Mouse (Mus musculus): ENCODE results near the gene Hba-a2. TPM values are rescaled to one million over a fixed set of nuclear protein-coding genes. Genes with fewer than 3 reads are reported as not detected.

Hba-a2 gene
- polyA plus RNA-seq, 1 experiment from 2014 or later: not detected

- ChIA-PET CTCF (interaction anchor here (0.9 to 2.2 kb wide), 9 partner anchors 9 to 142 kb away, joined by 3 to 14 read pairs (median 5); no protein-coding TSS in a partner anchor), POLR2A (no interaction called here)
- peak; percentile 85 for TF ChIP-seq CTCF (IDR thresholded peaks at IDR 0.05)
- ATAC-seq (peak; percentile 59), DNase-seq (ENCODE audit: low read depth, low spot score) (no peak)
- in situ Hi-C loops (cut with MboI; ENCODE audit: low pct_unique_long_range_greater_than_20kb): no loop called here
- peaks cover 31% of the 10 kb centered on the region for H3K27me3 ChIP-seq
Measured at GRCm38 (mm10) chr11:32324609-32325008, 28.3 kb downstream of the Hba-a2 start.

- DNase-seq (ENCODE audit: low read depth, low spot score): no peak
- POLR2A ChIA-PET: interaction anchor here (0.6 to 0.7 kb wide), 2 partner anchors 18 to 55 kb away, joined by 3 to 4 read pairs; partner anchors contain the start of gene Hba-x
- in situ Hi-C loops (cut with MboI; ENCODE audit: low pct_unique_long_range_greater_than_20kb): no loop called here
Measured at GRCm38 (mm10) chr11:32331075-32331474, 34.8 kb downstream of the Hba-a2 start.

GRCm38 (mm10) chr11:32331861-32332260 is 35.6 kb downstream of the Hba-a2 start:
- DNase-seq (ENCODE audit: low read depth, low spot score) (no peak), ATAC-seq (no peak)
- CTCF ChIA-PET: no interaction called here
- peaks cover 10% of the 10 kb centered on the region for H3K27me3 ChIP-seq
- no peak for TF ChIP-seq CTCF (IDR thresholded peaks at IDR 0.05)
- POLR2A ChIA-PET: no interaction called here
- in situ Hi-C loops (cut with MboI; ENCODE audit: low pct_unique_long_range_greater_than_20kb): no loop called here

More at GRCm38 (mm10) chr11:32331075-32331474, 34.8 kb downstream of the Hba-a2 start:
- CTCF ChIA-PET: interaction anchor here (1.3 to 1.5 kb wide), 2 partner anchors 10 to 11 kb away, joined by 3 to 4 read pairs; no protein-coding TSS in a partner anchor
- no peak for TF ChIP-seq CTCF (IDR thresholded peaks at IDR 0.05)
- ATAC-seq: no peak
- H3K27me3 ChIP-seq: peaks cover 17% of the 10 kb centered on the region

- no peak for TF ChIP-seq CTCF (IDR thresholded peaks at IDR 0.05)
- in situ Hi-C loops (cut with MboI; ENCODE audit: low pct_unique_long_range_greater_than_20kb): no loop called here
- H3K27me3 ChIP-seq: peaks cover 7% of the 10 kb centered on the region
- POLR2A ChIA-PET: no interaction called here
- DNase-seq (ENCODE audit: low read depth, low spot score) (no peak), ATAC-seq (no peak)
- CTCF ChIA-PET: interaction anchor here (1.3 to 2.8 kb wide), 3 partner anchors 9 to 12 kb away, joined by 5 to 14 read pairs (median 9); no protein-coding TSS in a partner anchor
Measured at GRCm38 (mm10) chr11:32333235-32333634, 36.9 kb downstream of the Hba-a2 start.

GRCm38 (mm10) chr11:32336435-32336907 is 40.2 kb downstream of the Hba-a2 start:
- CTCF ChIA-PET: interaction anchor here (2.2 kb wide), 1 partner anchor 12 kb away, joined by 6 read pairs; no protein-coding TSS in a partner anchor
- POLR2A ChIA-PET: no interaction called here
- DNase-seq (ENCODE audit: low read depth, low spot score): no peak
- peaks cover 4% of the 10 kb centered on the region for H3K27me3 ChIP-seq
- TF ChIP-seq CTCF (IDR thresholded peaks at IDR 0.05): no peak
- ATAC-seq: no peak
- in situ Hi-C loops (cut with MboI; ENCODE audit: low pct_unique_long_range_greater_than_20kb): no loop called here

GRCm38 (mm10) chr11:32339131-32339531 is 42.8 kb downstream of the Hba-a2 start:
- in situ Hi-C loops (cut with MboI; ENCODE audit: low pct_unique_long_range_greater_than_20kb): no loop called here
- DNase-seq (ENCODE audit: low read depth, low spot score): no peak
- no peaks in the 10 kb centered on the region for H3K27me3 ChIP-seq
- ChIA-PET POLR2A (no interaction called here), CTCF (no interaction called here)
- TF ChIP-seq CTCF (IDR thresholded peaks at IDR 0.05): no peak
- no peak for ATAC-seq

GRCm38 (mm10) chr11:32340476-32341473 is 44.5 kb downstream of the Hba-a2 start:
- peak; percentile 81 for TF ChIP-seq CTCF (IDR thresholded peaks at IDR 0.05)
- DNase-seq (ENCODE audit: low read depth, low spot score): no peak
- ChIA-PET CTCF (interaction anchor here (0.7 to 2.2 kb wide), 10 partner anchors 7 to 155 kb away, joined by 3 to 14 read pairs (median 4); no protein-coding TSS in a partner anchor), POLR2A (no interaction called here)
- no peaks in the 10 kb centered on the region for H3K27me3 ChIP-seq
- in situ Hi-C loops (cut with MboI; ENCODE audit: low pct_unique_long_range_greater_than_20kb): no loop called here
- peak; percentile 61 for ATAC-seq

- ChIA-PET CTCF (interaction anchor here (0.7 to 2.2 kb wide), 12 partner anchors 9 to 118 kb away, joined by 3 to 10 read pairs (median 4); no protein-coding TSS in a partner anchor), POLR2A (no interaction called here)
- no peak for ATAC-seq
- no peak for DNase-seq (ENCODE audit: low read depth, low spot score)
- H3K27me3 ChIP-seq: no peaks in the 10 kb centered on the region
- TF ChIP-seq CTCF (IDR thresholded peaks at IDR 0.05): peak; percentile 97
- in situ Hi-C loops (cut with MboI; ENCODE audit: low pct_unique_long_range_greater_than_20kb): no loop called here
Measured at GRCm38 (mm10) chr11:32342770-32343191, 46.5 kb downstream of the Hba-a2 start.

GRCm38 (mm10) chr11:32343350-32343749 is 47.1 kb downstream of the Hba-a2 start:
- POLR2A ChIA-PET: no interaction called here
- no peaks in the 10 kb centered on the region for H3K27me3 ChIP-seq
- CTCF ChIA-PET: interaction anchor here (0.7 to 2.2 kb wide), 3 partner anchors 9 to 117 kb away, joined by 3 to 10 read pairs (median 9); no protein-coding TSS in a partner anchor
- no peak for TF ChIP-seq CTCF (IDR thresholded peaks at IDR 0.05)
- ATAC-seq (no peak), DNase-seq (ENCODE audit: low read depth, low spot score) (no peak)
- in situ Hi-C loops (cut with MboI; ENCODE audit: low pct_unique_long_range_greater_than_20kb): no loop called here

DNA sequence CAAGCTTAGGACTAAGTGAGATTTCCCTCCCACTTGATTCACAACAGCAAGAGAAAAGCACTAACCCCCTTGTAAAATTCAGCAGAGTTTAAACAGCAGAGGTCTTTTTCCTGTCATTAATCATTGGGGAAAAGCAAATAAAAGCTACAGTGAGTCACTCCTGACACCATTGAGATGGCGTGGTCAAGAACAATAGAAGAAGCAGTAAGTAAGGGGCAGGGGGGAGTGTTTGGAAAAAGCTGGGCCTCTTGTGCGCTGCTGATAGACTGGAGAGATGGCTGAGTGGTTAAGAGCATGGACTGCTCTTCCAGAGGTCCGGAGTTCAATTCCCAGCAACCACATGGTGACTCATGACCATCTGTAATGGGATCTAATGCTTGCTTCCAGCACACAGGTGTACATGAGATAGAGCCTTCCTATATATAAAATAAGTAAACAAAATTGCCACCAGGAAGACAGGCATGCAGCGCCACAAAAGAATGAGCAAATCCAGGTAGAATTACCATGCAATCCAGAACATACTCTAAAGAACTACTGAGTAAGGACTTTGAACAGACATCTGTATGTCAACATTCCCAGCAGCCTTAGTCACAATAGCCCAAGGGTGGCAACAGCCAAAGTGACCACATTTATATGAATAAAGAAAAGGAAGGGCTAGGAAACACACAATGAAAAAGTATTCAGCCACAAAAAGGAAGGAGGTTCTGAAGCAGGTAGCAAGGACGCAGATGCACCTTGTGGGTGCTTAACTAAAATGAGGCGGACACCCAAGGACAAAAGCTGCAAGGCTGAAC is 49.4 kb downstream of the Hba-a2 start:
- no peaks in the 10 kb centered on the region for H3K27me3 ChIP-seq
- ATAC-seq (peak; percentile 15), DNase-seq (ENCODE audit: low read depth, low spot score) (no peak)
- in situ Hi-C loops (cut with MboI; ENCODE audit: low pct_unique_long_range_greater_than_20kb): loop anchor here (5.0 kb wide), 1 partner anchor 107 kb away; no protein-coding TSS in a partner anchor
- POLR2A ChIA-PET: interaction anchor here (0.6 kb wide), 2 partner anchors 48 to 432 kb away, joined by 3 to 8 read pairs; no protein-coding TSS in a partner anchor
- no peak for TF ChIP-seq CTCF (IDR thresholded peaks at IDR 0.05)
- CTCF ChIA-PET: interaction anchor here (1.2 to 2.2 kb wide), 4 partner anchors 20 to 246 kb away, joined by 3 to 5 read pairs (median 3); no protein-coding TSS in a partner anchor

Other genes with a start within 250 kb of the Hba-a2 start
- gene Il9r, start 96.2 kb upstream of the Hba-a2 start, polyA plus RNA-seq (2021): not detected
- 32.0 TPM for gene Snrnp25, start 91.1 kb upstream of the Hba-a2 start, polyA plus RNA-seq (2021)
- gene Rhbdf1, start 74.2 kb upstream of the Hba-a2 start, polyA plus RNA-seq (2021): 50.8 TPM
- 26.3 TPM for gene Mpg, start 70.0 kb upstream of the Hba-a2 start, polyA plus RNA-seq (2021)
- gene Nprl3, start 28.8 kb upstream of the Hba-a2 start, polyA plus RNA-seq (2021): 46.7 TPM
- not detected for gene Hba-x, start 20.1 kb upstream of the Hba-a2 start, polyA plus RNA-seq (2021)
- gene Hba-a1, start 13.0 kb upstream of the Hba-a2 start, polyA plus RNA-seq (2021): not detected
- not detected for gene Hbq1b, start 9.5 kb upstream of the Hba-a2 start, polyA plus RNA-seq (2021)
- not detected for gene Hbq1a, start 3.6 kb downstream of the Hba-a2 start, polyA plus RNA-seq (2021)
- 38.4 TPM for gene Sh3pxd2b, start 51.3 kb downstream of the Hba-a2 start, polyA plus RNA-seq (2021)
- 22.4 TPM for gene Ubtd2, start 158.9 kb downstream of the Hba-a2 start, polyA plus RNA-seq (2021)
- gene Efcab9, start 235.6 kb downstream of the Hba-a2 start, polyA plus RNA-seq (2021): 1.9 TPM
- gene Stk10, start 236.8 kb downstream of the Hba-a2 start, polyA plus RNA-seq (2021): 18.1 TPM